Mouse (Mus musculus) heart, postnatal 0 days (tissue): ENCODE data around the gene Rpl36al.

Experiments
- CTCF ChIP-seq: IDR thresholded peaks from 2 replicates; pipeline ENCODE4 v1.5.1; 2016; ENCODE audit warnings: antibody characterized with exemption, control low read depth, low read depth
- EP300 ChIP-seq: IDR thresholded peaks from 2 replicates; pipeline ENCODE4 v1.6.1; 2016; ENCODE audit warnings: antibody characterized with exemption, low read depth

DNA sequence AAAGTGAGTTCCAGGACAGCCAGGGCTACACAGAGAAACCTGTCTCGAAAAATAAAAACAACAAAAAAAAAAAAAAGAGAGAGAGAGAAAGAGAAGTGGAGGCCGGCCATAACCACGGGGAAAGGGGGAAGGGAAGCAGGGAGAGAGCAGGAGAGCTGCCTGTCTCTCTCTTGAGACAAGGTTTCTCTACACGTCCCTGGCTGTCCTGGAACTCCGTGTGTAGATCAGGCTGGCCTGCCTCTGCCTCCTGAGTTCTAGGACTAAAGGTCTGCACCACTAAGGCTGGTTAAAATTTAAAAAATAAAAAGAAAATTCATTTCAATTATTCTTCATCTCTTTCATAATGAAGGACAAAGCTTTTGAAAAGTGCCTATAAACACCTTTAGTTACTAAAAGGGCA lies 7.5 kb upstream of the Rpl36al start:
- TF ChIP-seq EP300 (no peak), CTCF (no peak)
